Mouse (Mus musculus): ENCODE measurements at regions not wholly inside any gene's neighbourhood (a gene's known extent, or its start where the extent isn't known, plus 50 kb on each side); places are given as distances from the start of the nearest gene placed in this dataset.
A peak's percentile ranks its signal among the peaks of the same experiment; 100 is the strongest.

- no peak for DNase-seq (ENCODE audit: low spot score in 2 of 2)
Observed at GRCm38 (mm10) chr2:51073040-51073594, 75.8 kb downstream of the Rnd3 start.

- no peak for DNase-seq (ENCODE audit: low spot score in 2 of 2)
Observed at GRCm38 (mm10) chr2:51072346-51072885, 76.5 kb downstream of the Rnd3 start.

- no peak for DNase-seq (ENCODE audit: low spot score in 2 of 2)
Observed at GRCm38 (mm10) chr2:51070902-51071301, 78.0 kb downstream of the Rnd3 start.

GRCm38 (mm10) chr2:51066423-51066831 lies 82.5 kb downstream of the Rnd3 start:
- peak; percentile 22 to 29 for DNase-seq (ENCODE audit: low spot score in 2 of 2)

- DNase-seq (ENCODE audit: low spot score in 2 of 2) = no peak
Observed at GRCm38 (mm10) chr2:51065821-51066220, 83.1 kb downstream of the Rnd3 start.

GRCm38 (mm10) chr2:51064821-51065220 lies 84.1 kb downstream of the Rnd3 start:
- no peak for DNase-seq (ENCODE audit: low spot score in 2 of 2)

GRCm38 (mm10) chr2:51062049-51062448 lies 86.9 kb downstream of the Rnd3 start:
- no peak for DNase-seq (ENCODE audit: low spot score in 2 of 2)

GRCm38 (mm10) chr2:51058158-51058557 lies 90.8 kb downstream of the Rnd3 start:
- DNase-seq (ENCODE audit: low spot score in 2 of 2) = no peak

GRCm38 (mm10) chr2:51056141-51056731 lies 92.7 kb downstream of the Rnd3 start:
- DNase-seq (ENCODE audit: low spot score in 2 of 2) = no peak

- no peak for DNase-seq (ENCODE audit: low spot score in 2 of 2)
Observed at GRCm38 (mm10) chr2:51055339-51055738, 93.6 kb downstream of the Rnd3 start.

GRCm38 (mm10) chr2:51049834-51050170 lies 99.1 kb downstream of the Rnd3 start:
- no peak for DNase-seq (ENCODE audit: low spot score in 2 of 2)

GRCm38 (mm10) chr2:51049101-51049833 lies 99.6 kb downstream of the Rnd3 start:
- DNase-seq (ENCODE audit: low spot score in 2 of 2) = no peak

GRCm38 (mm10) chr2:51047520-51047919 lies 101.4 kb downstream of the Rnd3 start:
- no peak for DNase-seq (ENCODE audit: low spot score in 2 of 2)

- DNase-seq (ENCODE audit: low spot score in 2 of 2) = no peak
Observed at GRCm38 (mm10) chr2:51045626-51046025, 103.3 kb downstream of the Rnd3 start.

- DNase-seq (ENCODE audit: low spot score in 2 of 2) = no peak
Observed at GRCm38 (mm10) chr2:51041101-51041500, 107.8 kb downstream of the Rnd3 start.

- peak in 1 of 2 experiments; percentile 9 for DNase-seq (ENCODE audit: low spot score in 2 of 2)
Observed at GRCm38 (mm10) chr2:51038685-51039084, 110.2 kb downstream of the Rnd3 start.

- DNase-seq (ENCODE audit: low spot score in 2 of 2) = no peak
Observed at GRCm38 (mm10) chr2:51036995-51037394, 111.9 kb downstream of the Rnd3 start.

- DNase-seq (ENCODE audit: low spot score in 2 of 2) = no peak
Observed at GRCm38 (mm10) chr2:51036190-51036755, 112.6 kb downstream of the Rnd3 start.

GRCm38 (mm10) chr2:51033881-51034280 lies 115.0 kb downstream of the Rnd3 start:
- DNase-seq (ENCODE audit: low spot score in 2 of 2) = no peak

- no peak for DNase-seq (ENCODE audit: low spot score in 2 of 2)
Observed at GRCm38 (mm10) chr2:51022479-51022878, 126.4 kb downstream of the Rnd3 start.

GRCm38 (mm10) chr2:51016129-51016402 lies 132.8 kb downstream of the Rnd3 start:
- DNase-seq (ENCODE audit: low spot score in 2 of 2) = no peak

GRCm38 (mm10) chr2:51015360-51016128 lies 133.4 kb downstream of the Rnd3 start:
- no peak for DNase-seq (ENCODE audit: low spot score in 2 of 2)
